In the genomic region with DNA sequence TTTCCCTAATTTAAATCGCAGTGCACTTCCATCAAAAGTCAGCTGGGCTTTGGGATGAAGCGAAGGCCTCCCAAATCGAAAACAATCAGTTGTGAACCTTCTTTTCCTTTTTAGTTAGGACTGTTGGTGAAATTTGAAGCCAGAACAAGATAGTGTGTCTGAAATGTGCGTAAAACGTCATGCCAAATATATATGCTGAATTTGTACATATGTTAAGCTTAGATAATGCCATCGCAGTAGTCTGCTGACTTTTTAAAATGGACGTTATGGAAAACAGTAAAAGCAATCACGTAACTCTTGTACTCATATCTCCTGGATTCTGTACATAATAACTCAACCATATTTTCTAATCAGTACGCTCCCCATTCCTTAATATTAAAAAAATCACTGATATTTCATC, we compare ENCODE assay signal across 9 mouse cellular contexts. TPM values are rescaled to one million over a fixed set of nuclear protein-coding genes. Genes with fewer than 3 reads are reported as not detected.
DNase-seq lines count a peak whose midpoint lies in the region; ATAC-seq and TF ChIP-seq lines count a peak whose summit lies in the region.
"Had no signal": no experiment of that assay in that cellular context is flagged by ENCODE, and none has a peak within 500 bp of the region (broad histone marks: within the 10 kb centered on the region; RNA-seq: fewer than 3 reads in every experiment).

No protein-coding gene starts in this region.

- intact Hi-C loops in heart, postnatal 25 days (cut with DNase I), result no loop called here

- H3K4me3 ChIP-seq in heart, embryonic 11.5 days (ENCODE audit: low read depth, low read length), result peak overlapping the region; percentile 99
- H3K4me3 ChIP-seq in E14TG2a.4 (replicated peaks; ENCODE audit: low read length), result peak overlapping the region; percentile 96
- peak overlapping the region; percentile 96 for H3K4me3 ChIP-seq in forebrain, embryonic 11.5 days (ENCODE audit: low read depth, low read length)
- peak overlapping the region; percentile 93 for H3K4me3 ChIP-seq in liver, embryonic 15.5 days (replicated peaks)

- H3K4me2 ChIP-seq in heart, embryonic 11.5 days, result peak overlapping the region; percentile 94
- H3K4me2 ChIP-seq in forebrain, embryonic 11.5 days (ENCODE audit: low read depth, low read length, severe bottlenecking), result peak overlapping the region; percentile 79
- peak overlapping the region; percentile 64 for H3K4me2 ChIP-seq in liver, embryonic 15.5 days

- peak overlapping the region; percentile 94 for H3K27ac ChIP-seq in heart, embryonic 11.5 days (ENCODE audit: low read depth, low read length)
- H3K27ac ChIP-seq in forebrain, embryonic 11.5 days (ENCODE audit: low read depth, low read length), result no peak overlapping the region
- peak overlapping the region; percentile 97 for H3K27ac ChIP-seq in liver, embryonic 15.5 days (replicated peaks)

- DNase-seq in heart, postnatal 25 days (ENCODE audit: low spot score), result no peak
- no peak for DNase-seq in forebrain, embryonic 11.5 days (ENCODE audit: low spot score)
- no peak for DNase-seq in yolk sac, embryonic 10.5 days (ENCODE audit: low spot score)
- no peak for DNase-seq in Muller cell, postnatal 12 days (ENCODE audit: inconsistent ontology term)
- DNase-seq in thymus, postnatal 4 days, result no peak

- no peaks in the 10 kb centered on the region for H3K9me3 ChIP-seq in heart, embryonic 11.5 days (replicated peaks; ENCODE audit: control insufficient read depth, low read length)
- no peaks in the 10 kb centered on the region for H3K9me3 ChIP-seq in E14TG2a.4 (ENCODE audit: low read length)
- no peaks in the 10 kb centered on the region for H3K9me3 ChIP-seq in forebrain, embryonic 11.5 days (ENCODE audit: control insufficient read depth, low read length)
- H3K9me3 ChIP-seq in liver, embryonic 15.5 days (replicated peaks), result no peaks in the 10 kb centered on the region

- no peaks in the 10 kb centered on the region for H3K27me3 ChIP-seq in heart, embryonic 11.5 days (ENCODE audit: control insufficient read depth, insufficient read depth, low read length)
- no peaks in the 10 kb centered on the region for H3K27me3 ChIP-seq in E14TG2a.4 (ENCODE audit: insufficient read depth, low read length)
- H3K27me3 ChIP-seq in forebrain, embryonic 11.5 days (ENCODE audit: control insufficient read depth, insufficient read depth, low read length), result no peaks in the 10 kb centered on the region
- no peaks in the 10 kb centered on the region for H3K27me3 ChIP-seq in liver, embryonic 15.5 days
- H3K27me3 ChIP-seq: Patski had no signal

- WGBS in heart, embryonic 11.5 days (ENCODE audit: insufficient replicate concordance), result 22% methylated on average over 9 of the region's 9 CpGs
- 41% methylated on average over 9 of the region's 9 CpGs for WGBS in forebrain, embryonic 11.5 days
- WGBS in liver, embryonic 15.5 days (ENCODE audit: insufficient replicate concordance), result 9% methylated on average over 9 of the region's 9 CpGs

- peak overlapping the region; percentile 98 for H3K9ac ChIP-seq in heart, embryonic 11.5 days (ENCODE audit: low read depth, low read length)
- H3K9ac ChIP-seq in forebrain, embryonic 11.5 days (ENCODE audit: low read length), result peak overlapping the region; percentile 96
- peak overlapping the region; percentile 99 for H3K9ac ChIP-seq in liver, embryonic 15.5 days

- peaks cover 7% of the 10 kb centered on the region; the same call in 1 of the 2 replicates for H3K4me1 ChIP-seq in heart, embryonic 11.5 days (ENCODE audit: control insufficient read depth, insufficient read depth, low read length)
- peaks cover 72% of the 10 kb centered on the region for H3K4me1 ChIP-seq in E14TG2a.4 (replicated peaks; ENCODE audit: low read depth, low read length)
- H3K4me1 ChIP-seq in forebrain, embryonic 11.5 days (replicated peaks; ENCODE audit: control insufficient read depth, insufficient read depth, low read length), result peaks cover 2% of the 10 kb centered on the region; the same call in 1 of the 2 replicates
- peaks cover 40% of the 10 kb centered on the region for H3K4me1 ChIP-seq in liver, embryonic 15.5 days (replicated peaks)

- H3K36me3 ChIP-seq in heart, embryonic 11.5 days (ENCODE audit: control insufficient read depth, insufficient read depth, low read length), result no peaks in the 10 kb centered on the region
- H3K36me3 ChIP-seq in E14TG2a.4 (ENCODE audit: insufficient read depth, low read length), result peaks cover 30% of the 10 kb centered on the region
- no peaks in the 10 kb centered on the region; the same call in 1 of the 2 replicates for H3K36me3 ChIP-seq in forebrain, embryonic 11.5 days (ENCODE audit: control insufficient read depth, insufficient read depth, low read length)
- peaks cover 28% of the 10 kb centered on the region for H3K36me3 ChIP-seq in liver, embryonic 15.5 days (replicated peaks)

- no peak for TF ChIP-seq CTCF in E14TG2a.4 (conservative IDR thresholded peaks at IDR 0.05; ENCODE audit: low read length)

- ATAC-seq in heart, embryonic 11.5 days (replicated peaks; ENCODE audit: insufficient number of reproducible peaks, low FRiP score, low TSS enrichment), result no peak
- ATAC-seq in forebrain, embryonic 11.5 days (replicated peaks; ENCODE audit: low FRiP score), result no peak
- no peak for ATAC-seq in liver, embryonic 15.5 days (ENCODE audit: insufficient read depth)

RNA-seq across cellular contexts. Expression of a gene that starts 1.2 kb away (rescaled TPM):
- 22.2 and 23.7 TPM in 2 replicates for polyA plus RNA-seq in heart, embryonic 11.5 days (2014; fragmentation: Nextera tagmentation; extraction: Ambion mirVana)
- 10 to 100 TPM; 32.8 to 36.0 TPM for total RNA-seq in heart, postnatal 25 days (2021)
- polyA plus RNA-seq in forebrain, embryonic 11.5 days (2014; fragmentation: Nextera tagmentation; extraction: Ambion mirVana), result 33.7 and 34.5 TPM in 2 replicates
- polyA plus RNA-seq in liver, embryonic 15.5 days (2015; fragmentation: Nextera tagmentation; extraction: Ambion mirVana), result 22.9 TPM in 2 replicates
